Mouse (Mus musculus) midbrain, embryonic 15.5 days (tissue): ENCODE measurements around the gene Itprid1. TPM values are rescaled to one million over a fixed set of nuclear protein-coding genes. Genes with fewer than 3 reads are reported as not detected.

ENCODE experiments used
- ATAC-seq: fragments of 200-750 bp; cut with Nextera tagmentation; replicated peaks from 2 replicates; pipeline ENCODE4 v1.8.0; 2017; ENCODE audit warnings: moderate TSS enrichment
- H3K27ac ChIP-seq: fragments of 300-500 bp; sonication (generic); 2 replicates; pipeline ENCODE4 v1.5.1; 2015; ENCODE audit warnings: mild to moderate bottlenecking, inconsistent platforms
- H3K27me3 ChIP-seq: fragments of 300-500 bp; sonication (generic); replicated peaks from 2 replicates; pipeline ENCODE4 v1.6.1; 2015; ENCODE audit warnings: inconsistent platforms
- H3K36me3 ChIP-seq: fragments of 300-500 bp; sonication (generic); replicated peaks from 2 replicates; pipeline ENCODE4 v1.6.1; 2015; ENCODE audit warnings: inconsistent platforms
- H3K4me1 ChIP-seq: fragments of 300-500 bp; sonication (generic); 2 replicates; pipeline ENCODE4 v1.6.1; 2015; ENCODE audit warnings: inconsistent platforms
- H3K4me2 ChIP-seq: fragments of 300-500 bp; sonication (generic); 2 replicates; pipeline ENCODE4 v1.6.1; 2015; ENCODE audit warnings: inconsistent platforms, mild to moderate bottlenecking, moderate library complexity
- H3K4me3 ChIP-seq: fragments of 300-500 bp; sonication (generic); 2 replicates; pipeline ENCODE4 v1.5.1; 2015; ENCODE audit warnings: mild to moderate bottlenecking, inconsistent platforms
- H3K9ac ChIP-seq: fragments of 300-500 bp; sonication (generic); 2 replicates; pipeline ENCODE4 v1.6.1; 2015; ENCODE audit warnings: mild to moderate bottlenecking, inconsistent platforms
- H3K9me3 ChIP-seq: fragments of 300-500 bp; sonication (generic); 2 replicates; pipeline ENCODE4 v1.6.1; 2016; ENCODE audit warnings: inconsistent platforms
- WGBS: fragments of 180-500 bp; shearing (Covaris S2); methylation state at CpG from one replicate; pipeline ENCODE4 v1.1.7; 2015; ENCODE audit warnings: mixed read lengths; 5-methylcytosine and 5-hydroxymethylcytosine counted together
- polyA plus RNA-seq: library from polyadenylated mRNA; unstranded; fragments of >200 nt; fragmentation: Nextera tagmentation; extraction: Ambion mirVana; gene quantifications from 2 replicates; pipeline ENCODE4 v1.2.1, GENCODE M21; 2015

Gene Itprid1
- polyA plus RNA-seq, 1 experiment from 2014 or later = not detected

GRCm38 (mm10) chr6:55812353-55812752, 24.3 kb upstream of the Itprid1 start:
- Histone ChIP-seq H3K9ac (no peak overlapping the region), H3K4me2 (no peak overlapping the region), H3K27me3 (no peaks in the 10 kb centered on the region), H3K4me1 (no peaks in the 10 kb centered on the region), H3K4me3 (no peak overlapping the region), H3K9me3 (no peaks in the 10 kb centered on the region), H3K27ac (no peak overlapping the region), H3K36me3 (no peaks in the 10 kb centered on the region)
- 70% methylated on average over 1 of the region's 1 CpGs for WGBS
- ATAC-seq = no peak

- no peaks in the 10 kb centered on the region for H3K9me3 ChIP-seq
- 74% methylated on average over 12 of the region's 12 CpGs for WGBS
- no peak overlapping the region for H3K9ac ChIP-seq
- H3K4me3 ChIP-seq = no peak overlapping the region
- H3K4me2 ChIP-seq = no peak overlapping the region
- H3K27me3 ChIP-seq = no peaks in the 10 kb centered on the region
- no peak overlapping the region for H3K27ac ChIP-seq
- H3K36me3 ChIP-seq = no peaks in the 10 kb centered on the region
- no peaks in the 10 kb centered on the region; the same call in 1 of the 2 replicates for H3K4me1 ChIP-seq
- no peak for ATAC-seq
Observed at GRCm38 (mm10) chr6:55814184-55814926, 22.3 kb upstream of the Itprid1 start.

- no peak overlapping the region for H3K27ac ChIP-seq
- ATAC-seq = no peak
- no peaks in the 10 kb centered on the region for H3K9me3 ChIP-seq
- H3K9ac ChIP-seq = no peak overlapping the region
- no peaks in the 10 kb centered on the region; the same call in 1 of the 2 replicates for H3K4me1 ChIP-seq
- no peaks in the 10 kb centered on the region for H3K36me3 ChIP-seq
- 87% methylated on average over 5 of the region's 5 CpGs for WGBS
- no peak overlapping the region for H3K4me3 ChIP-seq
- no peaks in the 10 kb centered on the region for H3K27me3 ChIP-seq
- no peak overlapping the region for H3K4me2 ChIP-seq
Observed at GRCm38 (mm10) chr6:55816911-55817310, 19.8 kb upstream of the Itprid1 start.

- WGBS = 91% methylated on average over 6 of the region's 6 CpGs
- H3K9ac ChIP-seq = no peak overlapping the region
- no peak overlapping the region for H3K27ac ChIP-seq
- H3K9me3 ChIP-seq = no peaks in the 10 kb centered on the region
- H3K27me3 ChIP-seq = no peaks in the 10 kb centered on the region
- no peak overlapping the region for H3K4me3 ChIP-seq
- H3K4me1 ChIP-seq = no peaks in the 10 kb centered on the region
- no peak overlapping the region for H3K4me2 ChIP-seq
- no peaks in the 10 kb centered on the region for H3K36me3 ChIP-seq
- no peak for ATAC-seq
Observed at GRCm38 (mm10) chr6:55829722-55830121, 7.0 kb upstream of the Itprid1 start.

GRCm38 (mm10) chr6:55852589-55852988, 15.9 kb downstream of the Itprid1 start:
- Histone ChIP-seq H3K9me3 (no peaks in the 10 kb centered on the region), H3K36me3 (no peaks in the 10 kb centered on the region), H3K4me1 (no peaks in the 10 kb centered on the region), H3K4me3 (no peak overlapping the region), H3K27ac (no peak overlapping the region), H3K9ac (no peak overlapping the region), H3K27me3 (no peaks in the 10 kb centered on the region), H3K4me2 (no peak overlapping the region)
- no peak for ATAC-seq

DNA sequence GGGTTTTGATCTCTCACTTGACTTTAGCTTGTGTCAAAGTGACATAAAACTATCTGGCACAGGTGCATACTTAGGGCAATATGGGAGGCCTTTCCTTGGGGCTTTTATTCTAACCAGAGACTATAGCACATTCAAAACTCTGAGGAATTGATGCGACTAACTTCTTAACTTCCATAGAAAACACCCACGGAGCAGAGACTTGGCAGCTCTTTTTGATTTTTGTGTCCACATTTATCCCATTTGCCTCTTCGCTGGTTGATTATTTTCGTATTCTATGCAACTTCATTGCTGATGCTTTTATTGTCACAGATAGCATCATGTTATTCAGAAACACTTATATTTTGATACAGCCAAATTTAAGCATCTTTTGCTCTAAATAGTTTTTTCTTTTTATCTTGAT, 19.4 kb downstream of the Itprid1 start:
- WGBS = 84% methylated on average over 4 of the region's 4 CpGs
- Histone ChIP-seq H3K4me2 (no peak overlapping the region), H3K27me3 (no peaks in the 10 kb centered on the region), H3K4me1 (no peaks in the 10 kb centered on the region), H3K9ac (no peak overlapping the region), H3K4me3 (no peak overlapping the region), H3K36me3 (no peaks in the 10 kb centered on the region), H3K27ac (no peak overlapping the region), H3K9me3 (no peaks in the 10 kb centered on the region)
- ATAC-seq = no peak

GRCm38 (mm10) chr6:55865206-55865605, 28.5 kb downstream of the Itprid1 start:
- Histone ChIP-seq H3K27me3 (no peaks in the 10 kb centered on the region), H3K4me2 (no peak overlapping the region), H3K9ac (no peak overlapping the region), H3K36me3 (no peaks in the 10 kb centered on the region), H3K27ac (no peak overlapping the region), H3K9me3 (no peaks in the 10 kb centered on the region), H3K4me3 (no peak overlapping the region), H3K4me1 (no peaks in the 10 kb centered on the region)
- WGBS = 88% methylated on average over 2 of the region's 2 CpGs
- ATAC-seq = no peak

DNA sequence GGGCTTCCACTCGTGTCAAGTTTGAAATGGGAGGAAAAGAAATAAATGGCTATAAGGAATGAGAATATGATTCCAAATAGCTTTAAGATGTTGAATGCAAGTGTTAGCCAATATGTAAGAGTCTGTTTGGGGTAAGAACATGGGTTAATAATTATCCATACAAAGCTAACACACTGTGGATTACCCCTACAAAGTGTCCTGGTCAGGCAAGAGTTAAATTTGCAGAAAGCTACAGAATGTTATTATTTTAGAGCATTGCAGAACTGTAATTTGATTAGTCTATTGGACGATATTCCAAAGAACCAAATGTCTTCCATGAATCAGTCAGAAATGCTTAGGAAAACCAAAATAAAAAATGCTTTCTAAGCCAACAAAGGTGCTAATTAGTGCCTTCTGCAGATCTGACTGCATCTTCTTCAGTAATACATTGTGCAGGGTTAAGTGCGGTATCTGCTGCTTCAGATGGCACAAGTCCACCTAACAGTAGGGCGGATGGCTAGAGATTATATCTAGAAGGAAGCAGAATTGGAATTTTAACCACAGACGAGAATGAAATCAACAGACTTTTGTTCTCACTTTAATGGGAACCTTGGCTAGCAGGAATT, 42.8 kb downstream of the Itprid1 start:
- no peak overlapping the region for H3K27ac ChIP-seq
- H3K4me2 ChIP-seq = no peak overlapping the region
- H3K9me3 ChIP-seq = no peaks in the 10 kb centered on the region
- no peak for ATAC-seq
- 72% methylated on average over 5 of the region's 5 CpGs for WGBS
- H3K4me3 ChIP-seq = no peak overlapping the region
- no peak overlapping the region for H3K9ac ChIP-seq
- no peaks in the 10 kb centered on the region for H3K4me1 ChIP-seq
- H3K36me3 ChIP-seq = no peaks in the 10 kb centered on the region
- no peaks in the 10 kb centered on the region for H3K27me3 ChIP-seq

DNA sequence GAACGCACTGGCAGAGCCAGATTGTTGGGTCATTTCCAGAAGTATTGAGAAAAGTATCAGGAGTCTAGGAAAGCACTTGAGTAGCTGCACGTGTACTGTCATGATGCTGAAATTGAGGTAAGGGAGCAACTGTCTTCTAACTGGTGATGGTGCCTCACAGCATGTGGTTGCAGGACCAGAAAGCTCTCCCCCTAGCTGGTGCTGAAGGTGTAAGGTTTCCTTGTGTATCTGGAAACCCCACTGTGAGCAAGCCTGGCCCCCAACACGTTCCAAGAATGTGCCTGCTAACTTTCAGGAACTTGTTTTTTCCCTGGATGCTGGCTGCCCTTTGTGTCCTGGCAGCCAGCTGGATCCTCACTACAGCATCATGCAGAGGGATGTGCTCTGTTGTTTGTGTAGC, 44.2 kb downstream of the Itprid1 start:
- no peaks in the 10 kb centered on the region for H3K27me3 ChIP-seq
- H3K9me3 ChIP-seq = no peaks in the 10 kb centered on the region
- H3K36me3 ChIP-seq = no peaks in the 10 kb centered on the region
- no peaks in the 10 kb centered on the region for H3K4me1 ChIP-seq
- H3K9ac ChIP-seq = no peak overlapping the region
- H3K27ac ChIP-seq = no peak overlapping the region
- H3K4me2 ChIP-seq = no peak overlapping the region
- WGBS = 23% methylated on average over 3 of the region's 3 CpGs
- no peak for ATAC-seq
- H3K4me3 ChIP-seq = no peak overlapping the region

GRCm38 (mm10) chr6:55887598-55887997, 50.9 kb downstream of the Itprid1 start:
- H3K27ac ChIP-seq = no peak overlapping the region
- H3K9me3 ChIP-seq = no peaks in the 10 kb centered on the region
- H3K4me2 ChIP-seq = no peak overlapping the region
- H3K27me3 ChIP-seq = no peaks in the 10 kb centered on the region
- 88% methylated on average over 1 of the region's 1 CpGs for WGBS
- ATAC-seq = no peak
- no peak overlapping the region for H3K9ac ChIP-seq
- H3K36me3 ChIP-seq = no peaks in the 10 kb centered on the region
- no peaks in the 10 kb centered on the region for H3K4me1 ChIP-seq
- no peak overlapping the region for H3K4me3 ChIP-seq

- H3K27me3 ChIP-seq = no peaks in the 10 kb centered on the region
- no peaks in the 10 kb centered on the region for H3K36me3 ChIP-seq
- 86% methylated on average over 5 of the region's 5 CpGs for WGBS
- H3K4me1 ChIP-seq = no peaks in the 10 kb centered on the region
- H3K9me3 ChIP-seq = no peaks in the 10 kb centered on the region
- no peak overlapping the region for H3K4me3 ChIP-seq
- no peak; the same call in 1 of the 2 replicates for ATAC-seq
- no peak overlapping the region for H3K9ac ChIP-seq
- H3K27ac ChIP-seq = no peak overlapping the region
- no peak overlapping the region for H3K4me2 ChIP-seq
Observed at GRCm38 (mm10) chr6:55901568-55902328, 65.1 kb downstream of the Itprid1 start.

- 57% methylated on average over 1 of the region's 1 CpGs for WGBS
- no peaks in the 10 kb centered on the region for H3K9me3 ChIP-seq
- H3K27me3 ChIP-seq = no peaks in the 10 kb centered on the region
- no peak; the same call in 1 of the 2 replicates for ATAC-seq
- no peaks in the 10 kb centered on the region for H3K4me1 ChIP-seq
- no peaks in the 10 kb centered on the region for H3K36me3 ChIP-seq
- no peak overlapping the region for H3K4me3 ChIP-seq
- no peak overlapping the region for H3K9ac ChIP-seq
- no peak overlapping the region for H3K27ac ChIP-seq
- no peak overlapping the region for H3K4me2 ChIP-seq
Observed at GRCm38 (mm10) chr6:55902329-55902605, 65.6 kb downstream of the Itprid1 start.

DNA sequence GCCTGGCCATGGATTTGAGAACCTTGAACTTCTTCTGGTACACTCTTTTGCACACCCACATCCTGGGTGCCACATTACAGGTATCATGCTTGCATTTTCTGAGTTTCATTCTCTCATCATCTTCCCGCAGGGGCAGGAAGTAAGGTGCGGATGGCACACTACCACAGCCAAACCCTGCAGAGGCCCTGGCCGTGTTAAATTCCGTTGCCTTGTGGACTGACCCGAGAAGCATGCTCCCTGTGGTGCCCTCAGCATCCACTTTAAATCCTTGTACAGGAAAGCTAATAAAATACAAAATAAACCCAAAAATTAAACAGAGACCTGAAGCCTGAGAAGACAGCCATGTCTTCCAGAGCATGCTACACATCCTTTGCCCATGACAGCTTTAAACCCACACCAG, 82.5 kb downstream of the Itprid1 start:
- no peaks in the 10 kb centered on the region for H3K27me3 ChIP-seq
- H3K4me1 ChIP-seq = peaks cover 8% of the 10 kb centered on the region
- no peaks in the 10 kb centered on the region for H3K36me3 ChIP-seq
- H3K4me3 ChIP-seq = no peak overlapping the region
- no peak overlapping the region for H3K27ac ChIP-seq
- no peak overlapping the region for H3K4me2 ChIP-seq
- ATAC-seq = no peak
- 83% methylated on average over 5 of the region's 5 CpGs for WGBS
- no peaks in the 10 kb centered on the region for H3K9me3 ChIP-seq
- no peak overlapping the region for H3K9ac ChIP-seq
